Mouse (Mus musculus) spleen, adult 2 months (tissue): Measurements from ENCODE around the gene Gatb.

Experiments
- CTCF ChIP-seq: fragments of 200-500 bp; IDR thresholded peaks from 2 replicates; pipeline ENCODE4 v1.5.1; 2011; ENCODE audit warnings: mild to moderate bottlenecking, inconsistent platforms; ENCODE audit not compliant: insufficient read depth, insufficient read length, insufficient replicate concordance; ENCODE audit errors: extremely low read depth
- POLR2A ChIP-seq: fragments of 200-500 bp; IDR thresholded peaks from 2 replicates; pipeline ENCODE4 v1.6.1; 2011; ENCODE audit warnings: low read depth, low read length, inconsistent platforms

DNA sequence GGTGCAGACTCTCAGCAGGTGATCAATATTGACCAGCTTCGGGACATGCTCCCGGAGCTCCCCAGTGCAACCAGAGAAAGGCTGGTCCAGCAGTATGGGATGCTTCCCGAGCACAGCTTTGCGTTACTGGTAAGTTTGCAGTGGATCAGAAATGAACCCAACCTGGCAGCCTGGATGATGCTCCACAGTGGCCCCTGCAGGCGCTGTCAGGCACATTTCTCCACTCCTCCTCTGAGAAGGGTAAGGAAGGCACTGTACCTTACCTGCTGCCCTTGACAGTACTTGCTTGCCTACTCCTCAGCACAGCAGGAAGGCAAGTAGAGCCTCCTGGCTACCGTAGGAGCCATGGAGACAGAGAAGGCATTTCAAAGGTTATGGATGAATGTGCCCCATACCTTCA is 45.0 kb downstream of the Gatb start:
- no peak for TF ChIP-seq CTCF
- no peak for TF ChIP-seq POLR2A
